Mouse (Mus musculus) testis, postnatal 10 days (tissue): ENCODE data around the gene Creb1.
"Not testable (repeated sequence)": the region's sequence is repeated elsewhere in the genome, so short reads cannot be mapped to it uniquely, and the experiment has no call there.

Experiments used
- DNase-seq: peaks from one replicate; pipeline ENCODE4 v3.0.0; 2021; ENCODE audit warnings: low spot score

Gene Creb1

GRCm38 (mm10) chr1:64618226-64618625, 85.8 kb downstream of the Creb1 start:
- no peak for DNase-seq

DNA sequence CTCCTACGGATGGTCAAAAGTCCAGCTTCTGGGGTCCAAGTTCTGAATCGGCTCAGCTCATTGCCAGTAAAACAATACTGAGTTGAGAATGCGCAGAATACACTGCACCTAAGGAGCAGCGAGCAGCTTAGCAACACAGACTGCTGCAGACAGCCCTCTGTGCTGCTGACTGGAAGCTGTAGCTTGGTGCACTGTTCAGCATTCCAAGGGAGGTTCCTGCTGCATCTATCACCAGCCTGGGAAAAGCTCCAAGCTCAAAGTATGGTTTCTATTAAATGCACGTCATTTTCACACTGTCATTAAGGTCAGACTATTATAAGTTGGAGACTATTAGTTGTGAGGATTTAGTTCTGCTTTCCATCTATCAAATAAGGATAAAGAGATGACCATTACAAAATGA, 88.7 kb downstream of the Creb1 start:
- no peak for DNase-seq

DNA sequence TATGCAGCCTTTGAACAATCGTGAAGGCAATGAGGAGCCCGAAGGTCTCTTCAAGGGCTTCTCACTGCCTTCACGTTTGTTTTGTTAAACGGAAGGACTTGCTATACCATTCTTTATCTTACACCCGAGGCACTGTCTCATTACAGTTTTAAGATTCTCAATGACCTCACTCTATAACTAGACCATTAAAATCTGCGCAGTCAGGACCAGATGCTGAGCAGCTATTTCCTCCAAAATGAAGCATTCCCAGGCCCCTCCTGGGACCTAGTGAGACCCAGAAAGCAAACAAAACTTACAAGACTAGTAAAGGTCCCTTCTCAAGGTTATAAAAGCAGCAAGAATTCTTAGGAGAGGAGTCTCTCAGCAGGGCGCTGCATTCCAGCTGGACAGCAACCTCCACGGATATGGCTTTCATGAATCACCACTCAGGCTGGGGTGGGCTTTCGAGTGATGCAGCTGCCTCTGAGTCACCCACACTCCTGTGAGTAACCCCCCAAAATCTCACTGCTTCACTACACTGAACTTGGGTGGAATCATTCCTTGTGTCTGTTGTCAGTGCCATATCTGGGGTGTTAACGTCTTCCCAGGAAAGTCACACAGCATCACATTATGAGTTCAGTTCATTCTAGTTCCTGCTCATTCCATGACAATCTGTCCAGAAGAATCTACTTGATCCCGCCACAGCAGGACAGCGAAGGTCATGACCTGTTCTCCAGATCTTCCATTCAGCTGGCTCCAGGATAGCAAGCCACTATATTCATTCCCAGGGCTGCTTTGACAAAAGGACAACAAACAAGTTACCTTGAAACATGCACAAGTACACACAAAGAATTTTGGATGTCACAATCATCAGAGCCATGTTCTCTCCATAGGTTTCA, 91.4 kb downstream of the Creb1 start:
- no peak for DNase-seq

- DNase-seq, result no peak
These were observed 92.8 kb downstream of the Creb1 start for GRCm38 (mm10) chr1:64625214-64625613.

DNA sequence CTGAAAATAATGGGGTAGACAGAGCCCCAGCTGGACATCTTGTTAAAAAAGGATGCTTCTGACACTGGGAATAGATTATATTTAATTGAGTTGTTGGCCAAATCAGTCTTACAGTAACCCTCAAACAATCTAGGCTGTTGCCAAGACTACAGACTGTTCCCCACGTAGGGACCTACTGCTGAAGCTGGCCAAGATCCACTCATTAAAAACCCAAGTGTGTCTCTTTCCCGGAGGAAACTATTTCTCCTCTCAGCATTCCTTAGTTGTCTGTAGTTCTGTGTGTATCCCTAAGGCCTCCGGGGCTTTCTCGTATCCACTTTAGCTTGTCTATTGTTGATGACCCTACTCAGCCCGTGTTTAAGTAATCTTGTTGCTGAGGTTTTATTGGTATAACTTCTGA, 99.1 kb downstream of the Creb1 start:
- no peak for DNase-seq

DNA sequence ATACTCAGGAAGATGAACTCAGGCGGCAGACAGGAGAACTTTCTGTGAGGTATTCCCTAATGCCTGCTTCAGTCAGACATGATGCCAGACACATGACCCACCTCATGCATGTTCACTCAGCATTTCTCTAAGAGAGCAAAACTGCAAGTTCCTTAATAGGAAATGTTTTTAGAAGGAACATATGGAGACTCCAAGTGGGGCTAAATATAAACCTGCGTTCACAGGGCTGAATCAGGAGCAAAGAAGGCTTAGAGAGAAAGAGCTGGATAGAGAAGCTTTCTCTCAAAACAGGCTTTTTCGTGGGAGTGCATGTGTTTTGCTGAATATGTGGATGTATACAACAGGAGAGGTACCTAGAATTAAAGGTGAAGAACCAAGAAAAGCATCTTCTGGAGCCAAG, 100.8 kb downstream of the Creb1 start:
- DNase-seq, result no peak

- DNase-seq, result no peak
These were observed 103.2 kb downstream of the Creb1 start for GRCm38 (mm10) chr1:64635624-64636023.

DNA sequence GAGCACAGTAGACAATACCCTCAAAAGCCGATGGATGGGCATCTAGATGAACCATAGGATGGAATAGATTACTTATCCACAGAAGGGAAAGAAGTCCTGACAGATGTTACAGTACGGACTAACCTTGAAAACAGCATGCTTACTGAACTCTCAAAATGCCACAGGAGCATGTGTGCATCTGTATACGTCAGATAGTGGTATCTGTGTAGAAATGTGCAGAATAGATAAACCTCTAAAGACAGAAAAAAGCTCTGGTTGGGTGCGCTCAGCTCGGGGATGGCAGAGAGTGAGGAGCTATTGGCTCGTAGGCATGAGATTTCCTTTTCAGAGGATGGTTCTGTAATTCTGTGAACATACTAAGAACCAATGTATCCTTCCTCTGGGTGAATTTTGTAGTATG, 106.8 kb downstream of the Creb1 start:
- no peak for DNase-seq

- DNase-seq, result no peak
These were observed 108.6 kb downstream of the Creb1 start for GRCm38 (mm10) chr1:64641069-64641468.

GRCm38 (mm10) chr1:64642541-64642940, 110.1 kb downstream of the Creb1 start:
- not testable (repeated sequence) for DNase-seq

DNA sequence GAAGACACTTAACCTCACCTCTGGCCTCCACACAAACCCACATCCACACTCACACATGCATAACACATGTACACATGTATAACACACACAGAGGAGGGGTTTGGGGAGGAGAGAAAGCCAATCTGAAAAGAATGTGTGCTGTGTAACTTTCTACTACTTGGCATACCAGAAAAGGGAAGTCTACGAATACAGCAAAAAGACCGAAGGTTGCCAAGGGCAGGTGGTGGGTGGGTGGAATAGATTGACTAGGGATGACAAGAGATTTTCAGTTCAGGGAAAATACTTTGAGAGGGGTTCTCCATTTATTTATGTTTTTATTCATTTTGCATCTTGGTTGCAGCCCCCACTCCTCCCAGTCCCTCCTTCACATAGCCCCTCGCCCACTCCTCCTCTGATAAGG, 112.1 kb downstream of the Creb1 start:
- no peak for DNase-seq

DNA sequence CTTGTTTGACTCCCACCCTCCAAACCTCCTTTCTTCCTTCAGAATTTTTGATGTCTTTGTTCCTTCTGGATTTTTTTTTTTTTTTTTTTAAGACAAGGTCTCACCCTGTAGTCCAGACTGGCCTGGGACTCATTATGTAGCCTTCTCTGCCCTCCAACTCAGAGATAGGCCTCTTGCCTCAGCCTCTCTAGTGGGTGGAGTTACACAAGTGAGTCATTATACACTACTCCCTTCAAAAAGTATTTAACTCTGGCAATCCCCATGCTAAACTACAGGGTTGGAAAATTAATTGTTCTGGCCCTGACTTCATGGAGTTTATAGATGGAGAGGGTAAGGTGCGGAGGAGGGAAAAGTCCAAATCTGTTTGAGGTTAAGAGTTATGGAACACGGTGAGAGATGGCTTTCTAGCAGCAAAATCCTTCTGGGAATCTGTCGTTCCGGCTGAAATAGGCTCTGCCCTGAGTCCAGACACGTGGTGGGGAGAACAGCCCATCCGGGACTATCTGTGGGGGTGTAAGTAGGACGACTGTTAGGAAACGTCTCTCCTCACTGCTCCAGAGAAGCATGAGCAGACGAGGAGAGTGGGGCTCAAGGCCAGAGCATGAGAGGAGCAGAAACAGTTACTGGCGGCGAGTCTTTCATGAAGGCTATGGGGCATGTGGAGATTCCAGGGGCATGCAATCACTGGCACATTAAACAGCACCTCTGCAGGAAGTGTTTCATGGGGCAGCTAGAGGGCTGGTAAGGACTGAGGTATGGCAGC, 117.1 kb downstream of the Creb1 start:
- DNase-seq, result peak; percentile 42

- DNase-seq, result no peak
These were observed 121.3 kb downstream of the Creb1 start for GRCm38 (mm10) chr1:64653701-64654100.
